Mouse (Mus musculus) hindbrain, embryonic 11.5 days (tissue): ENCODE measurements around the gene Brms1l. TPM values are rescaled to one million over a fixed set of nuclear protein-coding genes. Genes with fewer than 3 reads are reported as not detected.
A peak's percentile ranks its signal among the peaks of the same experiment; 100 is the strongest.

Experiments used
- ATAC-seq: fragments of 200-750 bp; cut with Nextera tagmentation; 2 replicates; pipeline ENCODE4 v1.8.0; 2017; ENCODE audit warnings: mild to moderate bottlenecking, moderate TSS enrichment, moderate library complexity; ENCODE audit not compliant: low FRiP score
- DNase-seq: peaks from one replicate; pipeline ENCODE4 v3.0.0-alpha.2; 2015; ENCODE audit warnings: low spot score
- H3K27ac ChIP-seq: fragments of 300-500 bp; sonication (generic); 2 replicates; pipeline ENCODE4 v1.5.1; 2014; ENCODE audit warnings: mild to moderate bottlenecking, low read depth, low read length
- H3K27me3 ChIP-seq: fragments of 300-500 bp; sonication (generic); 2 replicates; pipeline ENCODE4 v1.6.1; 2014; ENCODE audit warnings: mild to moderate bottlenecking, low read length, moderate library complexity, mixed read lengths; ENCODE audit not compliant: control insufficient read depth, insufficient read depth
- H3K36me3 ChIP-seq: fragments of 300-500 bp; sonication (generic); 2 replicates; pipeline ENCODE4 v1.6.1; 2014; ENCODE audit warnings: mild to moderate bottlenecking, low read length, moderate library complexity, mixed read lengths; ENCODE audit not compliant: control insufficient read depth, insufficient read depth
- H3K4me1 ChIP-seq: fragments of 300-500 bp; sonication (generic); replicated peaks from 2 replicates; pipeline ENCODE4 v1.6.1; 2014; ENCODE audit warnings: low read length, mixed read lengths; ENCODE audit not compliant: control insufficient read depth, insufficient read depth
- H3K4me2 ChIP-seq: fragments of 300-500 bp; sonication (generic); replicated peaks from 2 replicates; pipeline ENCODE4 v1.6.1; 2014; ENCODE audit warnings: mild to moderate bottlenecking, low read depth, low read length
- H3K4me3 ChIP-seq: fragments of 300-500 bp; sonication (generic); 2 replicates; pipeline ENCODE4 v1.5.1; 2014; ENCODE audit warnings: low read depth, low read length
- H3K9ac ChIP-seq: fragments of 300-500 bp; sonication (generic); 2 replicates; pipeline ENCODE4 v1.6.1; 2014; ENCODE audit warnings: low read depth, low read length
- H3K9me3 ChIP-seq: fragments of 300-500 bp; sonication (generic); 2 replicates; pipeline ENCODE4 v1.6.1; 2016; ENCODE audit warnings: low read length; ENCODE audit not compliant: control insufficient read depth
- WGBS: fragments of 180-500 bp; shearing (Covaris S2); extraction: QIAGEN DNeasy Blood & Tissue Kit; methylation state at CpG from one replicate; pipeline ENCODE4 v1.1.7; 2014; 5-methylcytosine and 5-hydroxymethylcytosine counted together
- polyA plus RNA-seq: library from polyadenylated mRNA; unstranded; fragments of >200 nt; fragmentation: Nextera tagmentation; extraction: Ambion mirVana; gene quantifications from 2 replicates; pipeline ENCODE4 v1.2.1, GENCODE M21; 2014

Brms1l gene
- polyA plus RNA-seq, 1 experiment from 2014 or later, result 35.4 TPM

GRCm38 (mm10) chr12:55888570-55888969, 52.4 kb downstream of the Brms1l start:
- Histone ChIP-seq H3K9me3 (no peaks in the 10 kb centered on the region), H3K36me3 (no peaks in the 10 kb centered on the region), H3K4me3 (no peak overlapping the region), H3K27ac (no peak overlapping the region), H3K9ac (no peak overlapping the region), H3K4me2 (no peak overlapping the region), H3K4me1 (no peaks in the 10 kb centered on the region), H3K27me3 (no peaks in the 10 kb centered on the region)
- ATAC-seq (no peak), DNase-seq (peak; percentile 39)
- 30% methylated on average over 5 of the region's 5 CpGs for WGBS

GRCm38 (mm10) chr12:55904801-55905200, 68.7 kb downstream of the Brms1l start:
- ATAC-seq, result no peak
- Histone ChIP-seq H3K9me3 (no peaks in the 10 kb centered on the region), H3K27ac (no peak overlapping the region), H3K27me3 (no peaks in the 10 kb centered on the region), H3K4me1 (no peaks in the 10 kb centered on the region), H3K4me2 (no peak overlapping the region), H3K36me3 (no peaks in the 10 kb centered on the region), H3K4me3 (no peak overlapping the region), H3K9ac (no peak overlapping the region)
- no peak for DNase-seq
- WGBS, result 83% methylated on average over 1 of the region's 1 CpGs

GRCm38 (mm10) chr12:55912138-55912537, 76.0 kb downstream of the Brms1l start:
- DNase-seq, result no peak
- H3K4me1 ChIP-seq, result no peaks in the 10 kb centered on the region
- H3K9ac ChIP-seq, result no peak overlapping the region
- H3K27me3 ChIP-seq, result no peaks in the 10 kb centered on the region
- H3K4me2 ChIP-seq, result no peak overlapping the region
- H3K27ac ChIP-seq, result no peak overlapping the region
- H3K4me3 ChIP-seq, result no peak overlapping the region
- ATAC-seq, result no peak
- no peaks in the 10 kb centered on the region for H3K9me3 ChIP-seq
- H3K36me3 ChIP-seq, result no peaks in the 10 kb centered on the region
- 35% methylated on average over 3 of the region's 3 CpGs for WGBS

GRCm38 (mm10) chr12:55913201-55913600, 77.1 kb downstream of the Brms1l start:
- DNase-seq, result no peak
- no peaks in the 10 kb centered on the region for H3K27me3 ChIP-seq

GRCm38 (mm10) chr12:55916250-55916649, 80.1 kb downstream of the Brms1l start:
- H3K4me3 ChIP-seq, result no peak overlapping the region
- no peak overlapping the region for H3K9ac ChIP-seq
- DNase-seq (no peak), ATAC-seq (no peak)
- no peaks in the 10 kb centered on the region for H3K4me1 ChIP-seq
- no peaks in the 10 kb centered on the region for H3K9me3 ChIP-seq
- WGBS, result 71% methylated on average over 8 of the region's 8 CpGs
- no peaks in the 10 kb centered on the region for H3K36me3 ChIP-seq
- H3K27me3 ChIP-seq, result no peaks in the 10 kb centered on the region
- no peak overlapping the region for H3K27ac ChIP-seq
- H3K4me2 ChIP-seq, result no peak overlapping the region

More at GRCm38 (mm10) chr12:55913201-55913600, 77.1 kb downstream of the Brms1l start:
- no peak for ATAC-seq
- Histone ChIP-seq H3K36me3 (no peaks in the 10 kb centered on the region), H3K4me2 (no peak overlapping the region), H3K27ac (no peak overlapping the region), H3K4me3 (no peak overlapping the region), H3K9ac (no peak overlapping the region), H3K4me1 (no peaks in the 10 kb centered on the region), H3K9me3 (no peaks in the 10 kb centered on the region)
- WGBS, result 81% methylated on average over 9 of the region's 9 CpGs

GRCm38 (mm10) chr12:55917020-55917419, 80.9 kb downstream of the Brms1l start:
- no peak overlapping the region for H3K27ac ChIP-seq

More at GRCm38 (mm10) chr12:55917020-55917419, 80.9 kb downstream of the Brms1l start:
- Histone ChIP-seq H3K36me3 (no peaks in the 10 kb centered on the region), H3K4me2 (no peak overlapping the region), H3K27me3 (no peaks in the 10 kb centered on the region), H3K9me3 (no peaks in the 10 kb centered on the region), H3K4me3 (no peak overlapping the region), H3K4me1 (no peaks in the 10 kb centered on the region), H3K9ac (no peak overlapping the region)
- no peak for DNase-seq
- ATAC-seq, result no peak
- 95% methylated on average over 19 of the region's 19 CpGs for WGBS

Other genes starting within 250 kb of the Brms1l start
- gene Insm2, start 236.9 kb upstream of the Brms1l start, polyA plus RNA-seq, result 0.85 and 1.5 TPM in 2 replicates
- 20.7 and 25.7 TPM in 2 replicates for gene Ralgapa1, start 15.2 kb upstream of the Brms1l start, polyA plus RNA-seq